Mouse (Mus musculus): Measurements from ENCODE around the gene Olfr76. TPM values are rescaled to one million over a fixed set of nuclear protein-coding genes. Genes with fewer than 3 reads are reported as not detected.

The Olfr76 gene
- not detected for polyA plus RNA-seq (2014; fragmentation: Illumina TruSeq; extraction: RNeasy Lipid Tissue Mini Kit (QIAGEN cat#74804); ENCODE audit: low read depth, low replicate concordance)

DNA sequence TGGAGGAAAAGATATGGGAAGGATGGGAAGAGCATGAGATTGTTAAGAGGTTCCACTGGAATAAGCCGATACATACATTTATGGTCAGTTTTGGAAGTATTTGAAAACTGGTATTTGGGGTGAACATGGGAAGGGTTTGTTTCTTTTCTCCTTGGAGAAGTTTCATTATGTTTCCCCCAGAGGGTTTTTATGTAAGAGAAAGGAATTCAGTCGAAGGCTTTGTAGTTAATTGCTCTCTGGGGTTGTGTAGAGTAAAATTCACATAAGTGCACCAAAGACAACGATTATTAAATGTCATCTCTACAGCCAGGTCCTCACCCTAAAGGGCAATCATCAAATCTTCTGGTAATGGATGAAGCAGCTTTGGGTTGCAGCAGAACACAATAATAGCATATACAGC, at the start of gene Olfr76:
TSS of gene Olfr76 (minus strand) at position 101 of the 400 bp plus-strand sequence.

GRCm38 (mm10) chr19:12170062-12170599, 47.1 kb upstream of the Olfr76 start, which contains the start of gene Olfr1555-ps1:
Gene Olfr1555-ps1 (minus strand): TSS chr19:12170112.

GRCm38 (mm10) chr19:12115797-12116196, 7.2 kb downstream of the Olfr76 start, which contains the start of gene Olfr1428:
Gene Olfr1428 (minus strand): TSS chr19:12115897.

GRCm38 (mm10) chr19:12103234-12103633, 19.8 kb downstream of the Olfr76 start, which contains the start of gene Olfr1427:
Gene Olfr1427 (minus strand): TSS chr19:12103334.

DNA sequence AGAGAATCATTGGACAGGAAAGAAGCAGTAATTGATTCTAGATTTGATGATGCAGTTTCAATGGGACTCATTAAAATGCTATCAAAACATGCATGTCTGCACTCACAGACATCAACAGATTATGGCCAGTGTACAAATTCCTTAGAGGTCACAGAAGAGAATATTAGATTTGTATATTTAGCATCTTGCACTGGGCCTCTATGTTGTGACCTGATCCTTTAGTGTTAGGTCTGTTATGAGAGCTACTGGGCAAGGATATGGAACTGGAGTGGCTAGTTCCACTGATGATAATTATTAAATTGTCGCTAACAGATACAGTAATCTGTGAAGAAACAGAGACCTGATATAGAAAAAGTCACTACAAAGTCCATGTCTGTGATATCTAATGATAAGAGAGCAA, 31.1 kb downstream of the Olfr76 start, which contains the start of gene Olfr1426:
TSS of gene Olfr1426 (minus strand) at position 101 of the 400 bp plus-strand sequence.

DNA sequence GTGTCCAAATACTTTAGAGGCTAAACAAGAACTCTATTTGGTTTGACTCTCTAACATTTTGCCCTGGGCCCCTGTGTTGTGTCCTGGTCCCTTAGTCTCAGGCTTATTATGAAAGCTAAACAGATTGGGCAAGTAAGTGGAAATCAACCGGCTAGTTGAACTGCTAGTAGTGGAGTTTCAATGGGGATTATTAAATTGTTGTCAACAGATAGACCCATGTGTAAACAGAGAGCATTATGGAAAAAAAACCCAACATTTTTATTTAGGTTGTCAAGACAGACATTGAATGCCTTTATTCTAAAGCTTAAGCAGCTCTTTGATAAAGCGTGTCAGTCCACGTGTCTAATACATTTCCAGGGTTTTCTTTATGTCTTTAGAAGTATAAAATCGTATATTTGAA, 45.4 kb downstream of the Olfr76 start, which contains the start of gene Olfr1425:
TSS of gene Olfr1425 (minus strand) at position 101 of the 400 bp plus-strand sequence.

Other genes with a start within 250 kb of the Olfr76 start
- not detected for gene Olfr1419, start 248.1 kb downstream of the Olfr76 start, polyA plus RNA-seq (2014; fragmentation: Illumina TruSeq; extraction: RNeasy Lipid Tissue Mini Kit (QIAGEN cat#74804); ENCODE audit: low read depth, low replicate concordance)
- not detected for gene Olfr1420, start 236.6 kb downstream of the Olfr76 start, polyA plus RNA-seq (2014; fragmentation: Illumina TruSeq; extraction: RNeasy Lipid Tissue Mini Kit (QIAGEN cat#74804); ENCODE audit: low read depth, low replicate concordance)
- gene Patl1, start 210.8 kb downstream of the Olfr76 start, polyA plus RNA-seq (2014; fragmentation: Illumina TruSeq; extraction: RNeasy Lipid Tissue Mini Kit (QIAGEN cat#74804); ENCODE audit: low read depth, low replicate concordance) = 35.1 TPM
- 38.0 TPM for gene Osbp, start 157.3 kb downstream of the Olfr76 start, polyA plus RNA-seq (2014; fragmentation: Illumina TruSeq; extraction: RNeasy Lipid Tissue Mini Kit (QIAGEN cat#74804); ENCODE audit: low read depth, low replicate concordance)
- not detected for gene Olfr1423, start 81.9 kb downstream of the Olfr76 start, polyA plus RNA-seq (2014; fragmentation: Illumina TruSeq; extraction: RNeasy Lipid Tissue Mini Kit (QIAGEN cat#74804); ENCODE audit: low read depth, low replicate concordance)
- not detected for gene Olfr1424, start 60.5 kb downstream of the Olfr76 start, polyA plus RNA-seq (2014; fragmentation: Illumina TruSeq; extraction: RNeasy Lipid Tissue Mini Kit (QIAGEN cat#74804); ENCODE audit: low read depth, low replicate concordance)
- gene Olfr1425, start 45.5 kb downstream of the Olfr76 start, polyA plus RNA-seq (2014; fragmentation: Illumina TruSeq; extraction: RNeasy Lipid Tissue Mini Kit (QIAGEN cat#74804); ENCODE audit: low read depth, low replicate concordance) = not detected
- gene Olfr1426, start 31.2 kb downstream of the Olfr76 start, polyA plus RNA-seq (2014; fragmentation: Illumina TruSeq; extraction: RNeasy Lipid Tissue Mini Kit (QIAGEN cat#74804); ENCODE audit: low read depth, low replicate concordance) = not detected
- gene Olfr1427, start 19.9 kb downstream of the Olfr76 start, polyA plus RNA-seq (2014; fragmentation: Illumina TruSeq; extraction: RNeasy Lipid Tissue Mini Kit (QIAGEN cat#74804); ENCODE audit: low read depth, low replicate concordance) = not detected
- not detected for gene Olfr1428, start 7.3 kb downstream of the Olfr76 start, polyA plus RNA-seq (2014; fragmentation: Illumina TruSeq; extraction: RNeasy Lipid Tissue Mini Kit (QIAGEN cat#74804); ENCODE audit: low read depth, low replicate concordance)
- not detected for gene Olfr1555-ps1, start 46.9 kb upstream of the Olfr76 start, polyA plus RNA-seq (2014; fragmentation: Illumina TruSeq; extraction: RNeasy Lipid Tissue Mini Kit (QIAGEN cat#74804); ENCODE audit: low read depth, low replicate concordance)
- not detected for gene Olfr1431, start 77.4 kb upstream of the Olfr76 start, polyA plus RNA-seq (2014; fragmentation: Illumina TruSeq; extraction: RNeasy Lipid Tissue Mini Kit (QIAGEN cat#74804); ENCODE audit: low read depth, low replicate concordance)
- not detected for gene Olfr1432, start 109.4 kb upstream of the Olfr76 start, polyA plus RNA-seq (2014; fragmentation: Illumina TruSeq; extraction: RNeasy Lipid Tissue Mini Kit (QIAGEN cat#74804); ENCODE audit: low read depth, low replicate concordance)
- not detected for gene Olfr262, start 118.5 kb upstream of the Olfr76 start, polyA plus RNA-seq (2014; fragmentation: Illumina TruSeq; extraction: RNeasy Lipid Tissue Mini Kit (QIAGEN cat#74804); ENCODE audit: low read depth, low replicate concordance)
- not detected for gene Olfr235, start 137.8 kb upstream of the Olfr76 start, polyA plus RNA-seq (2014; fragmentation: Illumina TruSeq; extraction: RNeasy Lipid Tissue Mini Kit (QIAGEN cat#74804); ENCODE audit: low read depth, low replicate concordance)
- not detected for gene Olfr1434, start 156.7 kb upstream of the Olfr76 start, polyA plus RNA-seq (2014; fragmentation: Illumina TruSeq; extraction: RNeasy Lipid Tissue Mini Kit (QIAGEN cat#74804); ENCODE audit: low read depth, low replicate concordance)
- not detected for gene Olfr1436, start 175.9 kb upstream of the Olfr76 start, polyA plus RNA-seq (2014; fragmentation: Illumina TruSeq; extraction: RNeasy Lipid Tissue Mini Kit (QIAGEN cat#74804); ENCODE audit: low read depth, low replicate concordance)
- gene Olfr1437, start 201.9 kb upstream of the Olfr76 start, polyA plus RNA-seq (2014; fragmentation: Illumina TruSeq; extraction: RNeasy Lipid Tissue Mini Kit (QIAGEN cat#74804); ENCODE audit: low read depth, low replicate concordance) = not detected
- not detected for gene Olfr1438-ps1, start 212.7 kb upstream of the Olfr76 start, polyA plus RNA-seq (2014; fragmentation: Illumina TruSeq; extraction: RNeasy Lipid Tissue Mini Kit (QIAGEN cat#74804); ENCODE audit: low read depth, low replicate concordance)

Measured in sigmoid colon, adult 10 weeks (tissue).